Mouse (Mus musculus): ENCODE results near the gene Reck. TPM values are rescaled to one million over a fixed set of nuclear protein-coding genes. Genes with fewer than 3 reads are reported as not detected.
A peak's percentile ranks its signal among the peaks of the same experiment; 100 is the strongest.

Gene Reck
- polyA plus RNA-seq (2015; fragmentation: Nextera tagmentation; extraction: Ambion mirVana): 4.4 and 4.8 TPM in 2 replicates

DNA sequence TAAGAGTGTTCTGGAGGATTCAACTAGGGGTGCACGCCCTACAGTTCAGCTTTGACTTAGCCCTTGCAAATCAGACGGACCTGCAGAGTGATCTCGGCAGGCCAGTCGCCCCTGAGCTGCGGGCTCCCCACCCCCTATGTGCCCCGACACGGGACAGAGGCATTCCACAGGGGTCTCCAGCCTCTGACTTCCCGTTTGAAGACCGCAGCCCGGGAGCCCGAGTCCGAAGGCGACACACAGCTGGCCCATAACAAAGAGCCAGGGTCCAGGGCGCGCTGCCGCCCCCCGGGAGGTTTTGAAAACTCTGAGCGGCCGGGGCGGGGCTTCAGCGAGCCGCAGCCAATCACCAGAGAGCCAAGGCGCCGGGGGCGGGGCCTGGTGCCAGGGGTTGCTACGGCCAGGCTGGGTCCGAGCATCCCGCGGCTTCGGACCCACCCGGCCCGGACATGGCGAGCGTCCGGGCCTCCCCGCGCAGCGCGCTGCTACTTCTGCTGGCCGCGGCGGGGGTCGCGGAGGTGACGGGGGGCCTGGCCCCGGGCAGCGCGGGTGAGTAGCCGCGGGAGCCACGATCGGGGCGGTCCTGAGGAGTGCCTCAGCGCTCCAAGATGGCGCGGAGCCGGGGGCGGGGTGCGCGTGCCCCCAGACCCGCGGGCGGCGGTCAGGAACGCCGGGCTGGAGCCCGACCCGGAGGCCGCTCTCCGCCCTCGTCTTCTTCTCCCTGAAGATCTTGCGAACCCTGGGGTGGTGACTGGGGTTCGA lies at the start of gene Reck:
TSS of gene Reck (plus strand) at position 371 of the 759 bp plus-strand sequence.
- Histone ChIP-seq H3K27ac (peak within 1 kb of the TSS; percentile 62), H3K4me3 (peak within 1 kb of the TSS; percentile 89), H3K9ac (peak within 1 kb of the TSS; percentile 84), H3K4me2 (peak within 1 kb of the TSS; percentile 94), H3K36me3 (ENCODE audit: poor library complexity, severe bottlenecking) (no peaks in the 10 kb centered on the region), H3K9me3 (replicated peaks) (peaks cover 4% of the 10 kb centered on the region; the same call in 1 of the 2 replicates), H3K4me1 (peaks cover 29% of the 10 kb centered on the region), H3K27me3 (no peaks in the 10 kb centered on the region)
- under 1% methylated on average over 65 of the region's 73 CpGs for WGBS
- ATAC-seq: peak; percentile 95

DNA sequence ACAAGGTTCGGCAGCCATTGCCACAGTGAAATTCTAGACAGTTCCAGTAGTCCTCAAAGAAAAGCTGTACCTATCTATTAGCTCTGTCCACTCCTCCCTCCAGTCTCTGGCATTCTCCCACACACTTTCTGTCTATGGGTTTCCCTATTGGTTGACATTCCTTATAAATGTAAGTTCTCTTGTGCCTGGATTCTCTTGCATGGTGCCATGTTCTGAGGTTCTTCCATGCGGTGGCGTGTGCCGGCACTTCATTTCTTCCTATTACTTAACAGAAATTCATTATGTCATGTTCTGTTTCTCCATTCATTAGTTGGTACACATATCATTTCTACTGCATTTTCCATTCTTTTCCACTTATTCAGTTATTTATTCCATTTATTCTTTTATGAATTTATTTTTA lies 46.5 kb upstream of the Reck start:
- H3K27ac ChIP-seq: no peak overlapping the region
- 98% methylated on average over 4 of the region's 4 CpGs for WGBS
- H3K4me2 ChIP-seq: no peak overlapping the region
- no peak for ATAC-seq
- H3K4me1 ChIP-seq: no peaks in the 10 kb centered on the region
- H3K9me3 ChIP-seq (replicated peaks): no peaks in the 10 kb centered on the region
- no peaks in the 10 kb centered on the region for H3K27me3 ChIP-seq
- H3K4me3 ChIP-seq: no peak overlapping the region
- H3K9ac ChIP-seq: no peak overlapping the region
- no peaks in the 10 kb centered on the region for H3K36me3 ChIP-seq (ENCODE audit: poor library complexity, severe bottlenecking)

DNA sequence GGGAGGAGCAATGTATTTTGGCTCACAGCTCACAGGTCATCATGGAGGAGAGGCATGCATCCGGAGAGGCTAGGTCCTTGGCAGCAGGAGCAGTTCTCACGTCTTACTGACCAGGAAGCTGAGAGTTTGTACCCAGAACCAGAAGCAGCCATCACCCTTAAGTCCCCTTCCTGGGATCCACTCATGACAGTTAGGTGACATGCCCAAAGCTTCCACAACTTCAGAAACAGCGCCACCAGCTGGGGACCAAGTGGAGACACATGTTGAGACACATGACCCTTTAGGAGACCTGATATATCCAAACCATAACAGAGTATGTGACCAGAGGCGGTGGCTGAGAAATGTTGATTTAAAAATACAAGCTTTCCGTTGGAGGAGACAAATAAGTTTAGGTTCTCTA lies 43.3 kb upstream of the Reck start:
- ATAC-seq: no peak
- 76% methylated on average over 5 of the region's 5 CpGs for WGBS
- no peak overlapping the region for H3K4me3 ChIP-seq

DNA sequence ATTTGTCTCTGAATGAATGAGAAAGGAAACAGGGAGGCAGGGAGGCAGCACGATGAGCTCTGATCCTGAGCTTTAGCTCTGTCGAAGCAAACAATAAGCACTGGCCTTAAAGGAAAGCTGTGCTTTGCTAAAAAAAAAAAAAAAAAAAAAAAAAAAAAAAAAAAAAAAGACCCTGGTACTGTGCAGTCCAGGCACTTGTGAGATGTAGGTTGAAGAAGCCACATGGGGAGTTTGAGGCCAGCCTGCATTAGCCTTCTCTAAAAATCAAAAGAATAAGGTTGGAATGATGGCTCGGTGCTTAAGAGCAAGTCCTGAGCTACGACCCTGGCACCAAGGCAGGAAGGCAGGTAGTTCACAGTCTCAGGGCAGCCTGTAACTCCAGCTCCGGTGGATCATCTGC lies 41.6 kb upstream of the Reck start:
- Histone ChIP-seq H3K4me1 (no peaks in the 10 kb centered on the region), H3K4me3 (no peak overlapping the region), H3K27me3 (no peaks in the 10 kb centered on the region), H3K27ac (no peak overlapping the region), H3K9me3 (replicated peaks) (no peaks in the 10 kb centered on the region), H3K36me3 (ENCODE audit: poor library complexity, severe bottlenecking) (no peaks in the 10 kb centered on the region), H3K9ac (no peak overlapping the region), H3K4me2 (no peak overlapping the region)
- 63% methylated on average over 5 of the region's 5 CpGs for WGBS
- ATAC-seq: no peak

More for the DNA sequence above, 43.3 kb upstream of the Reck start:
- H3K9me3 ChIP-seq (replicated peaks): no peaks in the 10 kb centered on the region
- H3K27me3 ChIP-seq: no peaks in the 10 kb centered on the region
- no peaks in the 10 kb centered on the region for H3K36me3 ChIP-seq (ENCODE audit: poor library complexity, severe bottlenecking)
- H3K4me1 ChIP-seq: no peaks in the 10 kb centered on the region
- H3K9ac ChIP-seq: no peak overlapping the region
- H3K27ac ChIP-seq: no peak overlapping the region
- H3K4me2 ChIP-seq: no peak overlapping the region

DNA sequence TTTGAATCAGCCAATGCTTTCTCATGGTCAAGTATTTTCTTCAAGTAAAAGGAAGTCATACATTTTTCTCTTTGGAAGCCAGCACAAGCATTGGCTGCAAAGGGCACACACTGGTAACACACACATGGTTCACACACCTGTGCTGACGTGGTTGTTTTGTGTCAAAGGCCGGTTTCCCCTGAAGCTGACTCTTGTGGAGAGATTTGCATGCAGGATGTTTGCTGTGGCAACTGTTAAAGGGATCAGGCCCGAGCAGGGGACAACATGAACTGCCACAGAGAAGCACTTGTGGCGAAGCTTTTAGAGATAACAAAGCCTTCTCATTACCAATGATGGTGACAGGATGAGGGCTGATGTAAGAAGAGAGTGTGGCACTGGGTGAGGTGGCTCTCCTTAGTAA lies 40.6 kb upstream of the Reck start:
- Histone ChIP-seq H3K4me2 (no peak overlapping the region), H3K4me1 (no peaks in the 10 kb centered on the region), H3K27ac (no peak overlapping the region), H3K9ac (no peak overlapping the region), H3K27me3 (no peaks in the 10 kb centered on the region), H3K9me3 (replicated peaks) (no peaks in the 10 kb centered on the region), H3K36me3 (ENCODE audit: poor library complexity, severe bottlenecking) (no peaks in the 10 kb centered on the region), H3K4me3 (no peak overlapping the region)
- WGBS: 78% methylated on average over 4 of the region's 4 CpGs
- no peak for ATAC-seq

DNA sequence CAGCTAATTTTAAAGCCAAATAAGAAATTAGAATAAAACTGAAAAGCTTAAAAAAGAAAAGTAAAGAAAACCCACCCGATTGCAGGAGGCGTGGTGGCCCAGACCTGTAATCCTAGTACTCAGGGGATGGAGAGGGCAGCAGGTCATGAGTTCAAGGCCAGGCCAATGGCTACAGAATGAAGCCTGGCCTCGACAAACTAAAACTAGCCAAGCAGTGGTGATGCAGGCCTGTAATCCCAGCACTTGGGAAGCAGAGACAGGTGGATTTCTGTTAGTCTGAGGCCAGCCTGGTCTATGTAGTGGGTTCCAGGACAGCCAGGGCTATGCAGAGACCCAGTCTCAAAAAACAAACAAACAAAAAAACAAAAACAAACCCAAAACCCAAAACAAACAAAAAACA lies 37.0 kb upstream of the Reck start:
- ATAC-seq: no peak
- no peaks in the 10 kb centered on the region for H3K36me3 ChIP-seq (ENCODE audit: poor library complexity, severe bottlenecking)
- H3K4me2 ChIP-seq: no peak overlapping the region
- no peaks in the 10 kb centered on the region for H3K9me3 ChIP-seq (replicated peaks)
- H3K4me1 ChIP-seq: no peaks in the 10 kb centered on the region
- H3K9ac ChIP-seq: no peak overlapping the region
- 74% methylated on average over 3 of the region's 3 CpGs for WGBS
- no peaks in the 10 kb centered on the region for H3K27me3 ChIP-seq
- H3K27ac ChIP-seq: no peak overlapping the region
- H3K4me3 ChIP-seq: no peak overlapping the region

DNA sequence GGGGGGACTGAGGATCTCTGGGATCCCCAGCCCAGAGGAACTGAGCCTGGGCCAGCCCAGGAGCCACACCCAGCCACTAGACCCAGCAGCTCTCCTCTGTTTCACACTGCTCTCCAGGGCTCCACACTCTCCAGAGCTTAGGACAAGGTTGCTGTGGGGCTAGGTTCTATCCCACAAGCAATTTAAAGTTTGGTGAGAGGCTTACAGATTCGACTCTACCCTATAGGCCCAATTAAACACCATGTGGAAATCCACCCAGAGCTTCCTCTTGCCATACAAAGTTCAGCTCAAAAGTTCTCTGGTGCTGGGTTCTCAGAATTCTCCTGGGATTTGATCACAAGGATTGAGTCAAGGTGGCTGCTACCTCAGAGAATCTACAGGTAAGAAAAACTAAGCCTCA lies 35.2 kb upstream of the Reck start, which contains the start of gene Olfr157:
TSS of gene Olfr157 (minus strand) at position 101 of the 400 bp plus-strand sequence.
- WGBS: 81% methylated on average over 1 of the region's 1 CpGs
- no peaks in the 10 kb centered on the region for H3K9me3 ChIP-seq (replicated peaks)
- H3K4me3 ChIP-seq: no peak within 1 kb of the TSS
- H3K27ac ChIP-seq: no peak within 1 kb of the TSS
- no peaks in the 10 kb centered on the region for H3K36me3 ChIP-seq (ENCODE audit: poor library complexity, severe bottlenecking)
- no peaks in the 10 kb centered on the region for H3K27me3 ChIP-seq
- no peak within 1 kb of the TSS for H3K9ac ChIP-seq
- no peak for ATAC-seq
- no peak within 1 kb of the TSS for H3K4me2 ChIP-seq
- no peaks in the 10 kb centered on the region for H3K4me1 ChIP-seq

DNA sequence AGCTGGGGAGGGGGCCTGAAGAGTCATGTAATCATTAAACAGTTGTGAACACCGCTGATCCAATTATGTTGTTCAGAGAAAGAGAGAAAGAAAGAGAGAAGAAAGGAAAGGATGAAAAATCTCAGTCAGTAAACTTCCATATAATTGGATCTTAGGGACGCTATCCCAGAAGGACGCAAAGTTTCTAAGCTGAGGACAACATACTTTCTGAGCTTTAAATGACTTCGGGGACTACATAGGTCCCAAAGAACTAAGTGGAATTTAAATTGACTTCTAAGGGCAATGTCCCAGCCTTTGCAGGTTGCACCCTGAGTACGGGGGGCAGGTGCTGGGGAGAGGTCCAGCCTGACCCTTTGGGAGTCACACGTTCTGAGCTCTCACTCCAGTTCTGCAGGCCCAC lies 24.1 kb upstream of the Reck start, which contains the start of gene Olfr155:
TSS of gene Olfr155 (plus strand) at position 301 of the 400 bp plus-strand sequence.
- H3K4me2 ChIP-seq: no peak within 1 kb of the TSS
- 89% methylated on average over 6 of the region's 6 CpGs for WGBS
- H3K9me3 ChIP-seq (replicated peaks): no peaks in the 10 kb centered on the region
- no peak within 1 kb of the TSS for H3K27ac ChIP-seq
- H3K36me3 ChIP-seq (ENCODE audit: poor library complexity, severe bottlenecking): no peaks in the 10 kb centered on the region
- H3K4me3 ChIP-seq: no peak within 1 kb of the TSS
- no peaks in the 10 kb centered on the region for H3K4me1 ChIP-seq
- H3K9ac ChIP-seq: no peak within 1 kb of the TSS
- H3K27me3 ChIP-seq: no peaks in the 10 kb centered on the region
- ATAC-seq: no peak

DNA sequence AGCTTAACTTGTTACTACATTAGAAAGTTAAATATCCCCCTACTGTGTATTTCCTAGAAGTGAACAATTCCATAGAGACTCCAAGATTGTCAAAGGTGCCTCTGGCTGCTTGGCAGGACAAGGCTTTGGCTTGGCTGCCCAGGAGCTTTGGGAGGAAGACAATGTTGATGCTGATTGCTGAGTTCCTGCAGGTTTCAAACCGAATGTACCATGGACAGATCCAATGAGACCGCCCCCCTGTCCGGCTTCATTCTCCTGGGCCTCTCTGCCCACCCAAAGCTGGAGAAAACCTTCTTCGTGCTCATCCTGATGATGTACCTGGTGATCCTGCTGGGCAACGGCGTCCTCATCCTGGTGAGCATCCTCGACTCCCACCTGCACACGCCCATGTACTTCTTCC lies 21.2 kb upstream of the Reck start:
- Histone ChIP-seq H3K27me3 (no peaks in the 10 kb centered on the region), H3K4me1 (no peaks in the 10 kb centered on the region), H3K36me3 (ENCODE audit: poor library complexity, severe bottlenecking) (no peaks in the 10 kb centered on the region), H3K4me3 (no peak overlapping the region), H3K9ac (no peak overlapping the region), H3K27ac (no peak overlapping the region), H3K9me3 (replicated peaks) (no peaks in the 10 kb centered on the region), H3K4me2 (no peak overlapping the region)
- no peak for ATAC-seq
- 74% methylated on average over 8 of the region's 8 CpGs for WGBS

DNA sequence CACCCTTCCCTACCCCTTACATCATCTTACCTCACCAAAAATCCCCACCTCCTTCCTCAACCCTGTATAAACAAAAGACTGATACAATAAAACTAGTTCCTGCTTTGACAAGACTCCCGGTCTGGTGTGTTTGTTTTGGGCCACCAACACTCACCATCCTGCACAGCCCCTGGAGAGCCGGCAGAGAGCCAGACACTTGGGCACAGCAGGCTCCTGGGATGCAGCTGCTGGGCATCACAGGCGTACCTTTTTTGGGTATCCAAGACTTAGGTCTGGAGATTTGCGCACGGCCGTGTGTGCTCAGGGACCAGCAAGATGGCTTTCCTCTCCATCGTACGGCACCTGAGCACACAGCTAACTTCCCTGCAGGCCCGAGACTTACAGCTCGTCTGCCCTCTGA lies 15.4 kb upstream of the Reck start:
- Histone ChIP-seq H3K4me3 (no peak overlapping the region), H3K27ac (no peak overlapping the region), H3K4me1 (no peaks in the 10 kb centered on the region), H3K27me3 (no peaks in the 10 kb centered on the region), H3K36me3 (ENCODE audit: poor library complexity, severe bottlenecking) (no peaks in the 10 kb centered on the region), H3K9me3 (replicated peaks) (no peaks in the 10 kb centered on the region), H3K4me2 (no peak overlapping the region), H3K9ac (no peak overlapping the region)
- ATAC-seq: no peak
- WGBS: 81% methylated on average over 10 of the region's 10 CpGs

DNA sequence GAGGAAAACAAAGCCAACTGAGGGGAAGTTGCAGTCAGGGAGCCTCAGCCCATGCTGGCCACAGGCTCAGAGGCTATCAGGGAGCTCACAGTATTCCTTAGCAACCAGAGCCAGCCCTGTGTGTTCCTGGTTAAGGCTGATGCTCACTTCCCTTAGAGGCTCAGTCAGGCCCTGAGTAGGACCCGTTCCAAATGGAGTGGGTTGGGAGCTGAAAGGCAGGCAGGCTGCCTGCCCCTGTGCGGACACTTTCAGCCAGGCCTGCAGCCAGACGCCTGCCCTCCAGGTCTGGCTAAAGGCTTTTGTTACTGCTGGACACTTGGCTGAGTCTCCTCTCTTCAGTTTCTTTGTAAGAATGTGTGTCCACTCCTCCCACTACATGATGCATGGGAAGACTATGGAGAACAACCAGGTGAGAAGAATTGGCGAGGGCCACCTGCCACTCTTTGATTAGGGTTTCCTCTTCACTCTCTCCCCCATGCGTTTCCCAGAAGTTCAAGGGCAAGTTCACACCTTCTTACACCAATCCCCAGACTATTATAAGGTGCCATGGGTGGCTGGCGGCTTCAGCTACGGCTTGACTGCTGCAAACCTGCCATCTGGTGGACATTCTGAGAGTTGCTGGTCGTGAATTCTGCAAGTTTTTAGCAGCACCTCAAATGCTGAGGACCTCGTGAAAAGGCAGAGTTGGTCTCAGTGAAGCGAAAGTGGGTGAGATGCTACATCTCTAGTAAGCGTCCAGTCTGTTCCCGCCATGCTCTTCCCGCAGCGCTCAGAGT lies 14.4 kb upstream of the Reck start:
- Histone ChIP-seq H3K4me3 (no peak overlapping the region), H3K4me1 (no peaks in the 10 kb centered on the region), H3K36me3 (ENCODE audit: poor library complexity, severe bottlenecking) (no peaks in the 10 kb centered on the region), H3K27ac (no peak overlapping the region), H3K9ac (no peak overlapping the region), H3K27me3 (no peaks in the 10 kb centered on the region), H3K4me2 (no peak overlapping the region), H3K9me3 (replicated peaks) (no peaks in the 10 kb centered on the region)
- 14% methylated on average over 14 of the region's 14 CpGs for WGBS
- 0 out of 2 replicates have a peak, but pooled peaks have one; percentile 27 for ATAC-seq

DNA sequence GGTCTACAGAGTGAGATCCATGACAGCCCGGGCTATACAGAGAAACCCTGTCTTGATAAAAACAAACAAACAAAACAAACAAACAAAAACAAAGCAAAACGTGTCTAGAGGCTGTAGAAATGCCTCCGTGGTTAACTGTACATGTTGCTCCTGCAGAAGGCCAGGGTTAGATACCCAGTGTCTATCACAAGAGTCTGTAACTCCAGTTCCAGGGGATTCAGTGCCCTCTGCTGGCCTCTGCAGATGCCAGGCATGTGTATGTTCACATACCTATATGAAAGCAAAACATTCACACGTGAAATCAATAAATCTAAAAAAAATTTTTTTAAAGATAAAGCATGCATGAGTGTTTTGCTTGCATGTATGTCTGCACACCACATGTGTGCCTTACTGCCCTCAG lies 12.0 kb upstream of the Reck start:
- H3K9ac ChIP-seq: no peak overlapping the region
- H3K9me3 ChIP-seq (replicated peaks): no peaks in the 10 kb centered on the region
- H3K4me2 ChIP-seq: no peak overlapping the region
- no peak overlapping the region for H3K27ac ChIP-seq
- H3K4me3 ChIP-seq: no peak overlapping the region
- WGBS: 61% methylated on average over 4 of the region's 4 CpGs
- H3K36me3 ChIP-seq (ENCODE audit: poor library complexity, severe bottlenecking): no peaks in the 10 kb centered on the region
- H3K4me1 ChIP-seq: no peaks in the 10 kb centered on the region
- ATAC-seq: no peak
- no peaks in the 10 kb centered on the region for H3K27me3 ChIP-seq

Measured in forebrain, embryonic 13.5 days (tissue).